In the genomic region with DNA sequence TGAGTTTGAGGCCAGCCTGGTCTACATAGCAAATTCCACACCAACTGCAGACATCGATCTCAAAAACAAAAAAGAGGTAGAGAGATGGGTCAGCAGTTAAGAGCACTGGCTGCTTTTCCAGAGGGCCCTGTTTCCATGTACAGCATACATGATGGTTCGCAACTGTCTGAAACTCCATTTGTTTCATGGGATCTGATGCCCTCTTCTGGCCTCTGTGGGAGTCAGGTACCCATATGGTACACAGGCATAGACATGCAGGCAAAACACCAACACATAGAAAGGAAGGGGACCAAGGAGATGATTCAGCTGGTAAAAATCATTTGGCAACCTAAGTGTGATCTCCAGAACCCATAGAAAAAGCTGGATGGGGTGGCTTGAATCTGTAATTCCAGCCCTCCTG, we compare ENCODE assay signal across 1 mouse cellular context.
TF ChIP-seq lines count a peak whose summit lies in the region.

No protein-coding gene starts in this region.

TF ChIP-seq in MEL, 35 proteins besides CTCF, POLR2A, EP300 and RAD21 (continued from another document):
- TF ChIP-seq ELF1 (IDR thresholded peaks at IDR 0.05; ENCODE audit: low read depth, low read length) (no peak), MAFK (IDR thresholded peaks at IDR 0.05; ENCODE audit: borderline replicate concordance, low read depth, low read length) (no peak), GABPA (IDR thresholded peaks at IDR 0.05; ENCODE audit: low read depth, low read length) (no peak), CHD2 (IDR thresholded peaks at IDR 0.05; ENCODE audit: low read length) (no peak), RCOR1 (IDR thresholded peaks at IDR 0.05; ENCODE audit: low read depth, low read length) (no peak), SIN3A (IDR thresholded peaks at IDR 0.05; ENCODE audit: low read length) (0 out of 2 replicates have a peak, but pooled peaks have one; percentile 21), JUND (IDR thresholded peaks at IDR 0.05; ENCODE audit: low read depth, low read length) (no peak), HCFC1 (IDR thresholded peaks at IDR 0.05; ENCODE audit: low read depth, low read length) (no peak), NELFE (IDR thresholded peaks at IDR 0.05; ENCODE audit: low read depth, low read length) (no peak), TAL1 (IDR thresholded peaks at IDR 0.05; ENCODE audit: low read length) (no peak), ETS1 (IDR thresholded peaks at IDR 0.05; ENCODE audit: low read depth, low read length) (peak; percentile 29; the same call in 1 of the 2 replicates), SMC3 (IDR thresholded peaks at IDR 0.05; ENCODE audit: low read depth, low read length) (peak; percentile 37), MYB (IDR thresholded peaks at IDR 0.05; ENCODE audit: low read depth, low read length) (no peak), GATA1 (IDR thresholded peaks at IDR 0.05; ENCODE audit: low read depth, low read length) (no peak), MAZ (IDR thresholded peaks at IDR 0.05; ENCODE audit: low read depth, low read length) (0 out of 2 replicates have a peak, but pooled peaks have one; percentile 43), MXI1 (IDR thresholded peaks at IDR 0.05; ENCODE audit: low read depth, low read length) (no peak), BHLHE40 (IDR thresholded peaks at IDR 0.05; ENCODE audit: borderline replicate concordance, low read depth, low read length) (no peak), ZNF384 (IDR thresholded peaks at IDR 0.05; ENCODE audit: low read depth, low read length) (no peak), KAT2A (conservative IDR thresholded peaks at IDR 0.05; ENCODE audit: low read depth, low read length) (no peak), USF2 (IDR thresholded peaks at IDR 0.05; ENCODE audit: borderline replicate concordance in 1 of 2, insufficient read depth in 1 of 2, low read depth in 1 of 2, low read length in 2 of 2) (no peak), ZMIZ1 (IDR thresholded peaks at IDR 0.05; ENCODE audit: low read depth, low read length) (no peak), TBP (IDR thresholded peaks at IDR 0.05; ENCODE audit: low read depth, low read length) (no peak), E2F4 (IDR thresholded peaks at IDR 0.05; ENCODE audit: borderline replicate concordance, low read depth, low read length) (no peak), MAX (IDR thresholded peaks at IDR 0.05; ENCODE audit: low read length) (no peak; the same call in 1 of the 2 replicates), POLR2AphosphoS5 (IDR thresholded peaks at IDR 0.05; ENCODE audit: borderline replicate concordance, low read depth, low read length) (no peak), USF1 (IDR thresholded peaks at IDR 0.05; ENCODE audit: low read depth, low read length) (no peak), CHD1 (IDR thresholded peaks at IDR 0.05; ENCODE audit: low read depth, low read length) (no peak), POLR2AphosphoS2 (IDR thresholded peaks at IDR 0.05; ENCODE audit: low read length) (no peak), ZC3H11A (IDR thresholded peaks at IDR 0.05; ENCODE audit: low read depth, low read length) (peak; percentile 52), ZKSCAN1 (IDR thresholded peaks at IDR 0.05; ENCODE audit: low read depth, low read length) (no peak), NRF1 (IDR thresholded peaks at IDR 0.05; ENCODE audit: insufficient read depth, low read depth, low read length, poor library complexity, severe bottlenecking) (no peak), MYC (IDR thresholded peaks at IDR 0.05; ENCODE audit: low read depth, low read length) (0 out of 2 replicates have a peak, but pooled peaks have one; percentile 31), TCF12 (IDR thresholded peaks at IDR 0.05; ENCODE audit: low read depth, low read length) (no peak)
